Mouse (Mus musculus) embryo, embryonic 10 days (tissue): ENCODE results near the gene Gm3047.
"Not testable (repeated sequence)": the region's sequence is repeated elsewhere in the genome, so short reads cannot be mapped to it uniquely, and the experiment has no call there.

ENCODE experiments used
- DNase-seq: peaks from one replicate; pipeline ENCODE4 v3.0.0-alpha.2; 2015; ENCODE audit warnings: low spot score

Gene Gm3047

GRCm38 (mm10) chr14:4555105-4555504, at the start of gene Gm3047:
Gene Gm3047, plus strand, starts transcription at chr14:4555405.
- DNase-seq: not testable (repeated sequence)
